Mouse (Mus musculus) naive thymus-derived CD4-positive, alpha-beta T cell, adult 5 months (primary cell): ENCODE results near the gene Adcy10. TPM values are rescaled to one million over a fixed set of nuclear protein-coding genes. Genes with fewer than 3 reads are reported as not detected.

ENCODE experiments used
- polyA plus RNA-seq: library from polyadenylated mRNA; unstranded; fragments of 100-300 nt; shearing (Covaris generic); gene quantifications from one replicate; pipeline ENCODE4 v1.2.1, GENCODE M21; 2017

Adcy10 gene
- polyA plus RNA-seq: not detected

DNA sequence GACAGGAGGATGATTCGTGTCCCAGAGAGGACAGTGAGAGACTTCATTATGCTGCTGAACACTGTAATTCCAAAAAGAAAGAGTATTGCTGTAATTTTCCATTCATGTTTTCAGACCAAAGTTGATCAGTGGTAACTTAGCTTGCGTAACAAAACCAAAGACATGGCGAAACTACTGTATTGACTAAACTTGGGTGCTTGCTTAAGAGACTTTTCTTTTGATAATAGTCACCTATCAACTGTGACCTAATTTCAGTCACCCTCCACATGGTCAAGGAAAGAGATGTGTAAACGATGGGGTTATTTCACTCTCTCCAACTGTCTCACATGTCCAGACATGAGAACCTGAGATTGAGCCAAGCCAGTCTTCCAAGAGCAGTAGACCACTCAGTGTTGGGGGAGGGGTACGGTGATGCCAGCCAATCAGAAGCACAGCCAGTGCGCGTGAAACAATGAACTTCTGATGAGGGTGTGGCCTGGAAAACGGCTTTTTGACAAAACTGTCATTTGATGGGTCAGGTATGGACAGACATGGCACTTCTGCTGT lies at the start of gene Adcy10:
Adcy10 (plus strand) TSS at position 496 of the 546 bp plus-strand sequence.

DNA sequence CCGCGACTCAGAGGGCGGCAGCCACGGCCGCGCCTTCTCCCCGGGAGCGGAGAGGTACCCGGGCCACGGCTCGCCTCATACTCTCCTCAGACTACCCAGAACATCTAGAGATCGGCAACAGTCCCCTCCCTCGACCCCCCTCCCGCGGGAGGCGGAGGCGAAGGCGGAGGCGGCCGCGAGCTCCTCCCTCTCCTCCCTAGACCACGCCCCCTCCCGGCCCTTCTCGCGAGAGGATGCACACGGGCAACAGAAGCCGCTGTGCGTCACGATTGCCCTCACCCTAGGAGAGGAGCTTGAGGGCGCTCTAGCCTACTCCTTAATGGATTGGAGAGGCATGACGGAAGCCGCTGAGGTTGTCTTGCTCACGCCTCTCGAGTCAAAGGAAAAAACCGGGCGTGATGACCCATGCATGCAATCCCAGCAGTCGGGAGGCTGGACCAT lies 24.6 kb upstream of the Adcy10 start, which contains the start of the genes Dcaf6 and Mpc2:
Dcaf6 (minus strand) TSS at position 116 of the 441 bp plus-strand sequence.
Mpc2 (plus strand) TSS at position 278 of the 441 bp plus-strand sequence.

Other genes starting within 250 kb of the Adcy10 start
- gene Tiprl, start 248.2 kb upstream of the Adcy10 start, polyA plus RNA-seq: 187 TPM
- 0.26 TPM for gene Gpr161, start 189.4 kb upstream of the Adcy10 start, polyA plus RNA-seq
- 17.9 TPM for gene Dcaf6, start 24.7 kb upstream of the Adcy10 start, polyA plus RNA-seq
- gene Mpc2, start 24.5 kb upstream of the Adcy10 start, polyA plus RNA-seq: 99.7 TPM
- gene Mpzl1, start 149.4 kb downstream of the Adcy10 start, polyA plus RNA-seq: 1.2 TPM
- gene Rcsd1, start 224.6 kb downstream of the Adcy10 start, polyA plus RNA-seq: 179 TPM